Mouse (Mus musculus) ES-E14 (cell line): Measurements from ENCODE around the gene Kif1b. TPM values are rescaled to one million over a fixed set of nuclear protein-coding genes. Genes with fewer than 3 reads are reported as not detected.

Source experiments
- DNase-seq: peaks from one replicate; pipeline ENCODE4 v3.0.0-alpha.2; 2013; ENCODE audit warnings: low read depth, low spot score
- H3K27ac ChIP-seq: 2 replicates; pipeline ENCODE4 v1.5.1; 2012; ENCODE audit warnings: low read depth, mild to moderate bottlenecking, low read length, moderate library complexity, mixed read lengths; ENCODE audit not compliant: poor library complexity, insufficient read depth, severe bottlenecking
- H3K36me3 ChIP-seq: 2 replicates; pipeline ENCODE4 v1.6.1; 2012; ENCODE audit warnings: mild to moderate bottlenecking, low read length, moderate library complexity, mixed read lengths; ENCODE audit not compliant: control insufficient read depth, poor library complexity, insufficient read depth, severe bottlenecking
- H3K4me1 ChIP-seq, 2 experiments: fragments of 150-350 bp in 1 of 2; sonication (generic) in 1 of 2; 2 replicates each; pipeline ENCODE4 v1.6.1; 2012; ENCODE audit warnings: low read length in 2 of 2, mild to moderate bottlenecking in 1 of 2, mixed read lengths in 1 of 2; ENCODE audit not compliant: control insufficient read depth in 2 of 2, insufficient read depth in 2 of 2, poor library complexity in 1 of 2
- H3K4me3 ChIP-seq, 2 experiments: fragments of 150-350 bp in 1 of 2; sonication (generic) in 1 of 2; 2 replicates each; pipeline ENCODE4 v1.5.1; 2012; ENCODE audit warnings: low read length in 2 of 2, low read depth in 1 of 2, mild to moderate bottlenecking in 1 of 2, mixed read lengths in 1 of 2; ENCODE audit not compliant: insufficient read depth in 1 of 2, poor library complexity in 1 of 2, severe bottlenecking in 1 of 2
- H3K9ac ChIP-seq: 2 replicates; pipeline ENCODE4 v1.6.1; 2012; ENCODE audit warnings: low read depth, mild to moderate bottlenecking, low read length, mixed read lengths; ENCODE audit not compliant: poor library complexity, insufficient read depth, severe bottlenecking
- H3K9me3 ChIP-seq: fragments of 150-350 bp; sonication (generic); 2 replicates; pipeline ENCODE4 v1.6.1; 2012; ENCODE audit warnings: low read depth, mild to moderate bottlenecking, low read length; ENCODE audit not compliant: control insufficient read depth, insufficient read depth
- CHD2 ChIP-seq: IDR thresholded peaks from 2 replicates; pipeline ENCODE4 v1.6.1; 2014; ENCODE audit warnings: mild to moderate bottlenecking, low read depth, low read length, inconsistent platforms
- HCFC1 ChIP-seq: IDR thresholded peaks from 2 replicates; pipeline ENCODE4 v1.6.1; 2012; ENCODE audit warnings: low read length, inconsistent platforms, borderline replicate concordance; ENCODE audit not compliant: insufficient read depth
- MAFK ChIP-seq: IDR thresholded peaks from 2 replicates; pipeline ENCODE4 v1.6.1; 2014; ENCODE audit warnings: mild to moderate bottlenecking, low read depth, low read length, inconsistent platforms; ENCODE audit not compliant: insufficient read depth
- ZC3H11A ChIP-seq: IDR thresholded peaks from 2 replicates; pipeline ENCODE4 v1.6.1; 2012; ENCODE audit warnings: low read depth, mild to moderate bottlenecking, inconsistent platforms, low read length, borderline replicate concordance
- ZNF384 ChIP-seq: IDR thresholded peaks from 2 replicates; pipeline ENCODE4 v1.6.1; 2012; ENCODE audit warnings: low read depth, low read length, inconsistent platforms
- in situ Hi-C, 2 experiments: fragments of 600-800 bp; cut with MboI; formaldehyde crosslinking; loops; one replicate each; pipeline ENCODE4 v1.15.1; 2025; ENCODE audit warnings: low sequenced_read_pairs in 2 of 2, inconsistent platforms in 1 of 2; ENCODE audit not compliant: unreplicated experiment in 2 of 2
- total RNA-seq: library from RNA; depleted of rRNA; stranded (reverse); fragments of 300-350 nt; gene quantifications from 2 replicates; pipeline ENCODE4 v1.2.3, GENCODE M21; 2012

Gene Kif1b
- total RNA-seq, 1 experiment = 27.1 TPM

GRCm38 (mm10) chr4:149254827-149255226 is 52.7 kb downstream of the Kif1b start:
- peaks cover 5% of the 10 kb centered on the region; the same call in 1 of the 2 replicates for H3K36me3 ChIP-seq
- H3K9ac ChIP-seq = no peak overlapping the region
- no peak overlapping the region for H3K27ac ChIP-seq
- H3K4me3 ChIP-seq = no peak overlapping the region
- H3K4me1 ChIP-seq = no peaks in the 10 kb centered on the region
- no peak for DNase-seq
- H3K9me3 ChIP-seq = no peaks in the 10 kb centered on the region
- in situ Hi-C loops = no loop called here
- no peak for TF ChIP-seq MAFK
- no peak for TF ChIP-seq CHD2
- no peak for TF ChIP-seq ZC3H11A
- TF ChIP-seq ZNF384 = no peak
- TF ChIP-seq HCFC1 = no peak

GRCm38 (mm10) chr4:149249311-149249710 is 58.2 kb downstream of the Kif1b start:
- peaks cover 5% of the 10 kb centered on the region for H3K36me3 ChIP-seq

GRCm38 (mm10) chr4:149247772-149248171 is 59.7 kb downstream of the Kif1b start:
- Histone ChIP-seq H3K4me1 (0 out of 4 replicates have a peak, but pooled peaks cover 0 to 1% of the 10 kb centered on the region in 2 experiments), H3K27ac (no peak overlapping the region), H3K9ac (no peak overlapping the region), H3K9me3 (no peaks in the 10 kb centered on the region), H3K36me3 (peaks cover 5% of the 10 kb centered on the region), H3K4me3 (no peak overlapping the region)
- in situ Hi-C loops = no loop called here
- TF ChIP-seq ZNF384 (no peak), MAFK (no peak), ZC3H11A (no peak), HCFC1 (no peak), CHD2 (no peak)
- no peak for DNase-seq

More at GRCm38 (mm10) chr4:149249311-149249710, 58.2 kb downstream of the Kif1b start:
- Histone ChIP-seq H3K27ac (no peak overlapping the region), H3K9me3 (no peaks in the 10 kb centered on the region), H3K4me3 (no peak overlapping the region), H3K4me1 (0 out of 4 replicates have a peak, but pooled peaks cover 0 to 1% of the 10 kb centered on the region in 2 experiments), H3K9ac (no peak overlapping the region)
- TF ChIP-seq MAFK (no peak), CHD2 (no peak), ZNF384 (no peak), ZC3H11A (no peak), HCFC1 (no peak)
- in situ Hi-C loops = no loop called here
- no peak for DNase-seq

- Histone ChIP-seq H3K36me3 (peaks cover 5% of the 10 kb centered on the region), H3K9me3 (no peaks in the 10 kb centered on the region), H3K27ac (no peak overlapping the region), H3K4me1 (0 out of 4 replicates have a peak, but pooled peaks cover 0 to 1% of the 10 kb centered on the region in 2 experiments), H3K9ac (no peak overlapping the region), H3K4me3 (no peak overlapping the region)
- TF ChIP-seq ZC3H11A = no peak
- no peak for TF ChIP-seq CHD2
- in situ Hi-C loops = no loop called here
- DNase-seq = no peak
Measured at GRCm38 (mm10) chr4:149247156-149247633, 60.3 kb downstream of the Kif1b start.

- in situ Hi-C loops = no loop called here
- no peak overlapping the region for H3K9ac ChIP-seq
- peaks cover 5% of the 10 kb centered on the region for H3K36me3 ChIP-seq
- no peak for DNase-seq
- H3K4me3 ChIP-seq = no peak overlapping the region
- H3K9me3 ChIP-seq = no peaks in the 10 kb centered on the region
- 0 out of 4 replicates have a peak, but pooled peaks cover 0 to 1% of the 10 kb centered on the region in 2 experiments for H3K4me1 ChIP-seq
- TF ChIP-seq ZNF384 (no peak), ZC3H11A (no peak), MAFK (no peak)
- no peak overlapping the region for H3K27ac ChIP-seq
Measured at GRCm38 (mm10) chr4:149246578-149247155, 60.8 kb downstream of the Kif1b start.
